Mouse (Mus musculus) kidney, adult 8-10 months (tissue): ENCODE results near the gene Rcbtb2.

ENCODE experiments used
- DNase-seq, 2 experiments: peaks; one replicate each; pipeline ENCODE4 v3.0.0; 2022

The Rcbtb2 gene

GRCm38 (mm10) chr14:73162192-73162800 lies 39.5 kb downstream of the Rcbtb2 start:
- no peak for DNase-seq

GRCm38 (mm10) chr14:73163363-73163998 lies 40.6 kb downstream of the Rcbtb2 start:
- DNase-seq, result no peak

- DNase-seq, result peak; percentile 59 to 64
Measured at GRCm38 (mm10) chr14:73165136-73165535, 42.3 kb downstream of the Rcbtb2 start.

GRCm38 (mm10) chr14:73168605-73169004 lies 45.8 kb downstream of the Rcbtb2 start:
- DNase-seq, result no peak

- DNase-seq, result no peak
Measured at GRCm38 (mm10) chr14:73169926-73170844, 47.3 kb downstream of the Rcbtb2 start.

- no peak for DNase-seq
Measured at GRCm38 (mm10) chr14:73172196-73173011, 49.6 kb downstream of the Rcbtb2 start.

GRCm38 (mm10) chr14:73173662-73174061 lies 50.8 kb downstream of the Rcbtb2 start:
- no peak for DNase-seq

- DNase-seq, result no peak
Measured at GRCm38 (mm10) chr14:73174091-73174995, 51.5 kb downstream of the Rcbtb2 start.

GRCm38 (mm10) chr14:73175031-73175430 lies 52.2 kb downstream of the Rcbtb2 start:
- no peak for DNase-seq

- no peak for DNase-seq
Measured at GRCm38 (mm10) chr14:73175814-73176213, 53.0 kb downstream of the Rcbtb2 start.

GRCm38 (mm10) chr14:73176266-73176665 lies 53.4 kb downstream of the Rcbtb2 start:
- DNase-seq, result no peak

GRCm38 (mm10) chr14:73177961-73178360 lies 55.1 kb downstream of the Rcbtb2 start:
- DNase-seq, result no peak

GRCm38 (mm10) chr14:73179221-73179681 lies 56.4 kb downstream of the Rcbtb2 start:
- DNase-seq, result peak; percentile 44 to 74

GRCm38 (mm10) chr14:73180671-73181070 lies 57.8 kb downstream of the Rcbtb2 start:
- no peak for DNase-seq

GRCm38 (mm10) chr14:73181144-73181543 lies 58.3 kb downstream of the Rcbtb2 start:
- no peak for DNase-seq

- no peak for DNase-seq
Measured at GRCm38 (mm10) chr14:73186875-73187274, 64.0 kb downstream of the Rcbtb2 start.

- DNase-seq, result no peak
Measured at GRCm38 (mm10) chr14:73199058-73199457, 76.2 kb downstream of the Rcbtb2 start.

GRCm38 (mm10) chr14:73201447-73201846 lies 78.6 kb downstream of the Rcbtb2 start:
- DNase-seq, result no peak

- no peak for DNase-seq
Measured at GRCm38 (mm10) chr14:73204016-73204415, 81.2 kb downstream of the Rcbtb2 start.

- no peak for DNase-seq
Measured at GRCm38 (mm10) chr14:73209262-73209661, 86.4 kb downstream of the Rcbtb2 start.

- no peak for DNase-seq
Measured at GRCm38 (mm10) chr14:73210196-73210595, 87.4 kb downstream of the Rcbtb2 start.

GRCm38 (mm10) chr14:73211477-73211876 lies 88.6 kb downstream of the Rcbtb2 start:
- no peak for DNase-seq
